Mouse (Mus musculus): ENCODE measurements at regions not wholly inside any gene's neighbourhood (a gene's known extent, or its start where the extent isn't known, plus 50 kb on each side); places are given as distances from the start of the nearest gene placed in this dataset.

DNA sequence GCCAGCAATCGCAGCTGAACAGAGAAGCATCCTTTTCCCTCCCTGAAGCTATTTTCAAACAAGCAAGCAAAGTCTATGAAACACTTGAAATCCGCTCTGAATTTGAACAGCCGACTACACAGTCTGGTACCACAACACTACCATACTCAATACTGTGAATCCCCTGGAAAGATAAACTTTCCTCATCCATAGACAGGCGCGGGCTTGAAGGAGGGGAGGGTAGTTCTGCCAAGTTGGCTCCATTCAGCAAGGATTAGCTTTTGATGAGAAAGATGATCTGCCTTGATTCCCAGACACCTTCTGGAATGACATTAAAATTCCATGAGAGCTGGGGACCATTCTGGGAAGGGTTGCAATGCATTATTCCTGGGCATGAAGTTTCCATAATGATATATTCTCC, 186.4 kb upstream of the A430005L14Rik start:
- no peak overlapping the region for H3K4me2 ChIP-seq (ENCODE audit: low read length)
- 42% methylated on average over 5 of the region's 5 CpGs for WGBS

DNA sequence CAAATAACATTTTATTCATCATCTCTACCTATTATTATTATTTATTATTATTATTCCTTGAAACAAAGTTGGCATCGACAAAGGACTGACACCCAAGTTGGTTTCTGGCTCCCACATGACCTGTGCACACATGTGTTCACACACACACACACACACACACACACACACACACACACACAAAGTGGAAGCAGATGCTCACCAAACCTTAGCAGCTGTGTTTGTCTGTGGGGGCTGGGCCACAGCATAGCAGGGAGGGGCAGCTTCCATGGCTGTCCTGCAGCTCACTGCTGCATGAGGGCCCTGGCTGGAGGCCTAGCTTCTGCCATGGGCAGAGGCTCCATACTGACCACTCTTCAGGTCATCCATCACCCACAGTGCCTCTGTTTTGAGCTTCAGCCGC, 176.5 kb upstream of the A430005L14Rik start:
- no peak overlapping the region for H3K9ac ChIP-seq (replicated peaks; ENCODE audit: low read depth, low read length)
- H3K9me3 ChIP-seq (ENCODE audit: control insufficient read depth, low read length), result no peaks in the 10 kb centered on the region
- no peaks in the 10 kb centered on the region for H3K36me3 ChIP-seq (ENCODE audit: control insufficient read depth, insufficient read depth)
- no peak for ATAC-seq
- peaks cover 5% of the 10 kb centered on the region; the same call in 1 of the 2 replicates for H3K4me1 ChIP-seq (replicated peaks; ENCODE audit: control insufficient read depth, insufficient read depth, low read length)
- H3K27me3 ChIP-seq (replicated peaks; ENCODE audit: control insufficient read depth, insufficient read depth, low read length), result no peaks in the 10 kb centered on the region
- WGBS, result 87% methylated on average over 2 of the region's 2 CpGs
- no peak overlapping the region for H3K4me3 ChIP-seq (replicated peaks; ENCODE audit: low read length)
- no peak overlapping the region for H3K27ac ChIP-seq (ENCODE audit: low read length)
- no peak overlapping the region for H3K4me2 ChIP-seq (ENCODE audit: low read length)

More for the DNA sequence above, 186.4 kb upstream of the A430005L14Rik start:
- H3K27me3 ChIP-seq (replicated peaks; ENCODE audit: control insufficient read depth, insufficient read depth, low read length), result no peaks in the 10 kb centered on the region
- ATAC-seq, result peak; percentile 76
- H3K36me3 ChIP-seq (ENCODE audit: control insufficient read depth, insufficient read depth), result no peaks in the 10 kb centered on the region
- no peak overlapping the region for H3K27ac ChIP-seq (ENCODE audit: low read length)
- no peaks in the 10 kb centered on the region for H3K9me3 ChIP-seq (ENCODE audit: control insufficient read depth, low read length)
- peaks cover 3% of the 10 kb centered on the region for H3K4me1 ChIP-seq (replicated peaks; ENCODE audit: control insufficient read depth, insufficient read depth, low read length)
- H3K4me3 ChIP-seq (replicated peaks; ENCODE audit: low read length), result no peak overlapping the region
- no peak overlapping the region for H3K9ac ChIP-seq (replicated peaks; ENCODE audit: low read depth, low read length)

DNA sequence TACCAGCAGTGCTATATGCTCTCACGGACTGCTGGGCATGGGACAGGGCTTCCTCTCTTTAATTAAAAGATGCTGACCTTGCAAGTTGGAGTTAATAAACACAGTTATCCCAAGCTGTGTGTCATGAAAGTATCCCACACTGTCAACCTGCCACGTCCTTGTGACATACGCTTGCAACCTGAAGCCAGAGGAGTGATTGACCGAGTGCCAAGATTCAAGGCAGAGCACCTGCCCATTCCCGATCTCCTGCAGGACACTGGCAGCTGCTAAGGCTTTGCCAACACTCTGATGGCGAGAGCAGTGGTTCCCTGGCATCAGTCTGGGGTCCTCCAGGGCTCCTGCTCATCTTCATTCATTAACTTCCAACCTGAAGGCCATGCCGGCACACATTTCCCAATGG, 175.8 kb upstream of the A430005L14Rik start:
- Histone ChIP-seq H3K4me2 (ENCODE audit: low read length) (no peak overlapping the region), H3K4me1 (replicated peaks; ENCODE audit: control insufficient read depth, insufficient read depth, low read length) (peaks cover 5% of the 10 kb centered on the region; the same call in 1 of the 2 replicates), H3K9me3 (ENCODE audit: control insufficient read depth, low read length) (no peaks in the 10 kb centered on the region), H3K27ac (ENCODE audit: low read length) (no peak overlapping the region), H3K4me3 (replicated peaks; ENCODE audit: low read length) (no peak overlapping the region), H3K27me3 (replicated peaks; ENCODE audit: control insufficient read depth, insufficient read depth, low read length) (no peaks in the 10 kb centered on the region), H3K36me3 (ENCODE audit: control insufficient read depth, insufficient read depth) (no peaks in the 10 kb centered on the region), H3K9ac (replicated peaks; ENCODE audit: low read depth, low read length) (no peak overlapping the region)
- ATAC-seq, result no peak
- WGBS, result 84% methylated on average over 7 of the region's 7 CpGs

DNA sequence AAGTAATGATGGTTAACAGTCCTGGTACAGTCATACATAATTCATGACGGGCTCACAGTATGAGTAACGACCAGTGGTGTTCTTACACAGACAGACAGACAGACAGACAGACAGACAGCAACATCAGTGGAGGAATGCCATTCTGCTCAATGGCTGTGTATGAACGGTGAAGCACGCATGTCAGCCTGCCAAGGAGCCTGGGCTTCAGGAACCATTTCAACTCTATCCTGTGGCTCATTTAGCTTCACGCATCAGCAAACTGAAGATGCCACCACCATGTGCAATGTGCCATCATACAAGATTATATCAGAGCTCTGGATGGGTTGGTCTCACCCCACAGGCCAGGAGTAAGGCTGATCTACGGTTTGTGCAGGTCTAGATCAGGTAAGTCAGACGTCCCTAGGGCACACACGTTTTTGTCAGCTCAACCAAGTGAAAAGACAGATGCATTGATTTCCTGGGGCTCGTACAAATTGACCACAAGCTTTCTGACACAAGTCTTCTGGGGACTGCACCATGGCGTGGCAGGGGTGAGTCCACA, 175.0 kb upstream of the A430005L14Rik start:
- no peak overlapping the region for H3K4me3 ChIP-seq (replicated peaks; ENCODE audit: low read length)
- peaks cover 5% of the 10 kb centered on the region; the same call in 1 of the 2 replicates for H3K4me1 ChIP-seq (replicated peaks; ENCODE audit: control insufficient read depth, insufficient read depth, low read length)
- H3K9me3 ChIP-seq (ENCODE audit: control insufficient read depth, low read length), result no peaks in the 10 kb centered on the region
- H3K36me3 ChIP-seq (ENCODE audit: control insufficient read depth, insufficient read depth), result no peaks in the 10 kb centered on the region
- H3K27ac ChIP-seq (ENCODE audit: low read length), result no peak overlapping the region
- H3K4me2 ChIP-seq (ENCODE audit: low read length), result no peak overlapping the region
- H3K9ac ChIP-seq (replicated peaks; ENCODE audit: low read depth, low read length), result no peak overlapping the region
- no peak for ATAC-seq
- no peaks in the 10 kb centered on the region for H3K27me3 ChIP-seq (replicated peaks; ENCODE audit: control insufficient read depth, insufficient read depth, low read length)
- 82% methylated on average over 10 of the region's 10 CpGs for WGBS

DNA sequence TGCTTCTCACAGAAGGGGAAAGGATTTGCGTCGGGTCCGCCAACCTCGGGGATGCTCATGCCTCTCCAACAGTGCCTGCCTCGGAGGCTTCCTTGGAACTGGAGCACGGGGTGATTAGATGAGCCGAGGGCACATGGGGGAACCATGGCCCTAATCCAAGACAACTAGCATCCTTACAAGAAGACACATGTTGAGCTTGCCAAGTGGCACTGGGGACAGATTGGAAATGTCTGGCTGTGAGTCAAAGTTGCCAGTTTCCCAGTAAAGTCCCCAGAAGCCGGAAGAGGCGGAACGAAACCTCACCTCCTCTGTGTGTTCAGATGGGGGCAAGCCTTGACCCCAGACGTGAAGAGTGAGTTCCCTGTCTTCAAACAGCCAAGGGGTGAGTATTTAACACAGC, 172.6 kb upstream of the A430005L14Rik start:
- ATAC-seq, result no peak
- no peaks in the 10 kb centered on the region for H3K27me3 ChIP-seq (replicated peaks; ENCODE audit: control insufficient read depth, insufficient read depth, low read length)
- no peak overlapping the region for H3K9ac ChIP-seq (replicated peaks; ENCODE audit: low read depth, low read length)
- H3K9me3 ChIP-seq (ENCODE audit: control insufficient read depth, low read length), result no peaks in the 10 kb centered on the region
- H3K4me1 ChIP-seq (replicated peaks; ENCODE audit: control insufficient read depth, insufficient read depth, low read length), result peaks cover 5% of the 10 kb centered on the region; the same call in 1 of the 2 replicates
- no peak overlapping the region for H3K4me2 ChIP-seq (ENCODE audit: low read length)
- H3K4me3 ChIP-seq (replicated peaks; ENCODE audit: low read length), result no peak overlapping the region
- H3K36me3 ChIP-seq (ENCODE audit: control insufficient read depth, insufficient read depth), result no peaks in the 10 kb centered on the region
- H3K27ac ChIP-seq (ENCODE audit: low read length), result no peak overlapping the region
- 62% methylated on average over 11 of the region's 11 CpGs for WGBS

DNA sequence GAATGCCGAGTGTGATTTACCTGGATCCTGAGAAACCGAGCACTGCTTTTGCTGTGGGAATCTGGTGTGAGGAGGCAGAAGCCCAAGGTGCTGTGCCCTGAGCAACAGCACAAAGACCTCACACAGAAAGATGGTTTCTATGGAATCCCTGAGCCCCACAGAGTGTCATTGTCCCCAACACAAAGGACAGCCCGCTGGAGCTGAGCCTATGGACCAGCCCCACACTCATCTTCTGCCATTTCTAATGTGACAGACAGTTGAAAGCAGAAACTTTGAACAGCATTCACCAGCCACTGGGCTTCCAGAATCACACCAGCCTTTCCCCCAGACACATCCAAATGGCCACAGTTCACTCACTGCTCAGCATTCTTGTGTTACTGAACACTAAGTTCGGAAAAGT, 171.5 kb upstream of the A430005L14Rik start:
- no peak for ATAC-seq
- H3K9me3 ChIP-seq (ENCODE audit: control insufficient read depth, low read length), result no peaks in the 10 kb centered on the region
- H3K27ac ChIP-seq (ENCODE audit: low read length), result no peak overlapping the region
- H3K4me1 ChIP-seq (replicated peaks; ENCODE audit: control insufficient read depth, insufficient read depth, low read length), result peaks cover 5% of the 10 kb centered on the region; the same call in 1 of the 2 replicates
- H3K4me2 ChIP-seq (ENCODE audit: low read length), result no peak overlapping the region
- H3K9ac ChIP-seq (replicated peaks; ENCODE audit: low read depth, low read length), result no peak overlapping the region
- no peaks in the 10 kb centered on the region for H3K27me3 ChIP-seq (replicated peaks; ENCODE audit: control insufficient read depth, insufficient read depth, low read length)
- H3K36me3 ChIP-seq (ENCODE audit: control insufficient read depth, insufficient read depth), result no peaks in the 10 kb centered on the region
- no peak overlapping the region for H3K4me3 ChIP-seq (replicated peaks; ENCODE audit: low read length)
- WGBS, result 37% methylated on average over 4 of the region's 4 CpGs

DNA sequence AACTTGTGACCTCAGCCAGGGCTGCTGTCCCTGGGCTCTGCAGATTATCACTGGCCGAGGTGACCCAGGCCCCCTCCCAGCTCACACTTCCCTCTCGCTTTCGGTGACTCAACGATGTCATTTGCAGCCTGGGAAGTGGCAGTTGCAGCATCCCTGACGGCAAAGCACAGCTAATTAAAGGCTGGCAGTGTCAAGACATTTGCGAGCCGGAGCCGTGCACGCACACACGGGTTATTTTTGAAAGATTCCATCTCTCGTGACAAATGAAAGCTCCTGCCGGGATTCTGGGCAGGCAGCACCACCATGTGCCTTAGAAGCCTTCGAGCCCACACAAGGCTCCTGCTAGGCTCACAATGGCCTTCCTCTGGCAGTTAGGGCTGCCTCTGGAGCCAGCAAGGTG, 164.7 kb upstream of the A430005L14Rik start:
- H3K9ac ChIP-seq (replicated peaks; ENCODE audit: low read depth, low read length), result no peak overlapping the region; the same call in 1 of the 2 replicates
- peak; percentile 33; the same call in 1 of the 2 replicates for ATAC-seq
- 0 out of 2 replicates have a peak overlapping the region, but pooled peaks have one; percentile 23 for H3K27ac ChIP-seq (ENCODE audit: low read length)

GRCm38 (mm10) chr4:153798061-153798460, 159.0 kb upstream of the A430005L14Rik start:
- ATAC-seq, result no peak
- H3K4me3 ChIP-seq (replicated peaks; ENCODE audit: low read length), result no peak overlapping the region
- no peak overlapping the region for H3K27ac ChIP-seq (ENCODE audit: low read length)
- H3K4me1 ChIP-seq (replicated peaks; ENCODE audit: control insufficient read depth, insufficient read depth, low read length), result no peaks in the 10 kb centered on the region
- H3K9ac ChIP-seq (replicated peaks; ENCODE audit: low read depth, low read length), result no peak overlapping the region
- H3K4me2 ChIP-seq (ENCODE audit: low read length), result no peak overlapping the region
- no peaks in the 10 kb centered on the region for H3K36me3 ChIP-seq (ENCODE audit: control insufficient read depth, insufficient read depth)
- WGBS, result 80% methylated on average over 7 of the region's 7 CpGs
- H3K9me3 ChIP-seq (ENCODE audit: control insufficient read depth, low read length), result no peaks in the 10 kb centered on the region
- H3K27me3 ChIP-seq (replicated peaks; ENCODE audit: control insufficient read depth, insufficient read depth, low read length), result no peaks in the 10 kb centered on the region

More for the DNA sequence above, 164.7 kb upstream of the A430005L14Rik start:
- Histone ChIP-seq H3K27me3 (replicated peaks; ENCODE audit: control insufficient read depth, insufficient read depth, low read length) (no peaks in the 10 kb centered on the region), H3K9me3 (ENCODE audit: control insufficient read depth, low read length) (no peaks in the 10 kb centered on the region), H3K36me3 (ENCODE audit: control insufficient read depth, insufficient read depth) (no peaks in the 10 kb centered on the region), H3K4me3 (replicated peaks; ENCODE audit: low read length) (no peak overlapping the region), H3K4me1 (replicated peaks; ENCODE audit: control insufficient read depth, insufficient read depth, low read length) (peaks cover 9% of the 10 kb centered on the region), H3K4me2 (ENCODE audit: low read length) (no peak overlapping the region)
- 16% methylated on average over 13 of the region's 13 CpGs for WGBS

DNA sequence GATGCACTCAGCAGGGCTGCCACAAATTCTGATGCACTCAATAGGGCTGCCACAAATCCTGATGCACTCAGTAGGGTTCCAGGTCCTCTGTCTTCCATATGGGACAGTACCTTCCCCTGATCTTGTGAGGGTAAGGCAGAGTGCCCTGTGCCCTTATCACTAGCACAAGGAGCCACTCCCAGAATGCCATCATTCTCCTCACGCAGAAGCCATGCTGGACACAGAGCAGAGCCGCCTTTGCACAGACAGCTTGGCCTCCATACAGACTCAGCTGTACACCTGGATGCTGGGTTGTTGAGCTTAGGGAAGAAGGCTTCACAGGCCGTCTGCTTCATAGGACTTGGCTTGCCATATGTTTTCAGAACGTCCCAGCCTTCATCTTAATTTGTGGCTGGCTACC, 151.3 kb upstream of the A430005L14Rik start:
- H3K4me2 ChIP-seq (ENCODE audit: low read length), result no peak overlapping the region
- no peak overlapping the region for H3K4me3 ChIP-seq (replicated peaks; ENCODE audit: low read length)

More for the DNA sequence above, 151.3 kb upstream of the A430005L14Rik start:
- H3K27me3 ChIP-seq (replicated peaks; ENCODE audit: control insufficient read depth, insufficient read depth, low read length), result no peaks in the 10 kb centered on the region
- peaks cover 20% of the 10 kb centered on the region for H3K4me1 ChIP-seq (replicated peaks; ENCODE audit: control insufficient read depth, insufficient read depth, low read length)
- WGBS, result 19% methylated on average over 4 of the region's 4 CpGs
- no peaks in the 10 kb centered on the region for H3K36me3 ChIP-seq (ENCODE audit: control insufficient read depth, insufficient read depth)
- no peak for ATAC-seq
- H3K27ac ChIP-seq (ENCODE audit: low read length), result peak overlapping the region; percentile 68
- no peaks in the 10 kb centered on the region for H3K9me3 ChIP-seq (ENCODE audit: control insufficient read depth, low read length)
- peak overlapping the region; percentile 24; the same call in 1 of the 2 replicates for H3K9ac ChIP-seq (replicated peaks; ENCODE audit: low read depth, low read length)

All from forebrain, embryonic 16.5 days (tissue).